Mouse (Mus musculus): ENCODE measurements at regions not wholly inside any gene's neighbourhood (a gene's known extent, or its start where the extent isn't known, plus 50 kb on each side); places are given as distances from the start of the nearest gene placed in this dataset.

DNA sequence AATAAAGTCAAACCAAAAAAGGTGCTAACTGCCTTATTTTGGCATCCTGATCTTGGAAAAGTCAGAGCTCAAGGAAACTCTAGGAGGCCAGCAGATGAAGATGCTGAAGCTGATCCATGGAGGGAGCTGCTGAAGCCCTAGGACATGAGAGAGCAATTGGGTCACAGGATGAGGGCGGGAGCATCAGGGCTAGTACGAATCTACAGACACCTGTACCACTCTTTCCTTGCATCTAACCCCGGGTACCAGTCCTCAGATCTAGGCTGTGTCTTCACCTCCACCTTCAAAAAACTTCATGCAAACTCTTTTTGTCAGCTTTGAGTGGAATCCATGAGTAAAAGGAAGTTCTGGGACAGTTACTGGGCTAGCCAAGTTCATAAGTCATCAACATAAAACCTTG lies 63.1 kb upstream of the Satb1 start:
- no peak overlapping the region for H3K4me3 ChIP-seq
- H3K36me3 ChIP-seq = no peaks in the 10 kb centered on the region
- no peaks in the 10 kb centered on the region for H3K4me1 ChIP-seq (replicated peaks)
- no peaks in the 10 kb centered on the region for H3K9me3 ChIP-seq
- H3K27ac ChIP-seq (replicated peaks) = no peak overlapping the region
- H3K4me2 ChIP-seq = no peak overlapping the region
- no peak for ATAC-seq (ENCODE audit: low FRiP score, low read depth)
- H3K9ac ChIP-seq = no peak overlapping the region
- WGBS = 98% methylated on average over 3 of the region's 3 CpGs
- H3K27me3 ChIP-seq = no peaks in the 10 kb centered on the region

- no peak overlapping the region for H3K27ac ChIP-seq (replicated peaks)
- H3K36me3 ChIP-seq = no peaks in the 10 kb centered on the region
- H3K9me3 ChIP-seq = 0 out of 2 replicates have a peak, but pooled peaks cover 3% of the 10 kb centered on the region
- no peak for ATAC-seq (ENCODE audit: low FRiP score, low read depth)
- no peaks in the 10 kb centered on the region for H3K4me1 ChIP-seq (replicated peaks)
- no peak overlapping the region for H3K9ac ChIP-seq
- H3K27me3 ChIP-seq = no peaks in the 10 kb centered on the region
- H3K4me3 ChIP-seq = no peak overlapping the region
- no peak overlapping the region for H3K4me2 ChIP-seq
- WGBS = 95% methylated on average over 8 of the region's 8 CpGs
Observed at GRCm38 (mm10) chr17:51894278-51894677, 61.2 kb upstream of the Satb1 start.

- H3K4me1 ChIP-seq (replicated peaks) = no peaks in the 10 kb centered on the region
- ATAC-seq (ENCODE audit: low FRiP score, low read depth) = no peak
- H3K4me2 ChIP-seq = no peak overlapping the region
- H3K36me3 ChIP-seq = no peaks in the 10 kb centered on the region
- H3K27me3 ChIP-seq = no peaks in the 10 kb centered on the region
- no peak overlapping the region for H3K9ac ChIP-seq
- 69% methylated on average over 3 of the region's 3 CpGs for WGBS
- H3K9me3 ChIP-seq = 0 out of 2 replicates have a peak, but pooled peaks cover 5% of the 10 kb centered on the region
- no peak overlapping the region for H3K27ac ChIP-seq (replicated peaks)
- no peak overlapping the region for H3K4me3 ChIP-seq
Observed at GRCm38 (mm10) chr17:51892856-51893255, 59.8 kb upstream of the Satb1 start.

DNA sequence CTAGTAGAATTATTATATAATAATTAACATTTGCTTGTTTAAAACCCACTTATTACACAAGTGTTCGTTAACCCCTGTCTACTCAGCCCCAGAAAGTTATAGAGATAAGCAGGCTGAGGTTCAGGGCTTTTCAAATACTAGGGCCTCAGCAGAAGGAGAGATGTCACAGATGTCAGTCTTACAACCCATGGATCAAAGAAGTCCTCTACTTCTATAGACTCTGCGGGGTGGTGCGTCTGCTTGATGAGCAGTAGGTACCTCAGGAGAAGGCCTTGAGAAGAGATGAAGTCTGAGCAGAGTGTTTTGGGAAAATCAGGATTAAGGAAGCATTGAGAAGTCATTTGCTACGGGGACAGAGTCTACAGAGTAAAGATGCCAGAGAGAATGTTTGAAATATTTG lies 59.1 kb upstream of the Satb1 start:
- Histone ChIP-seq H3K27me3 (no peaks in the 10 kb centered on the region), H3K4me3 (no peak overlapping the region), H3K9me3 (0 out of 2 replicates have a peak, but pooled peaks cover 5% of the 10 kb centered on the region), H3K9ac (no peak overlapping the region), H3K36me3 (no peaks in the 10 kb centered on the region), H3K4me2 (no peak overlapping the region), H3K4me1 (replicated peaks) (no peaks in the 10 kb centered on the region), H3K27ac (replicated peaks) (no peak overlapping the region)
- no peak for ATAC-seq (ENCODE audit: low FRiP score, low read depth)
- WGBS = 87% methylated on average over 4 of the region's 4 CpGs
